Mouse (Mus musculus) heart, postnatal 0 days (tissue): Measurements from ENCODE around the gene Shroom2. TPM values are rescaled to one million over a fixed set of nuclear protein-coding genes. Genes with fewer than 3 reads are reported as not detected.

Source experiments
- ATAC-seq: fragments of 200-750 bp; cut with Nextera tagmentation; 2 replicates; pipeline ENCODE4 v1.8.0; 2017; ENCODE audit warnings: low read depth, moderate number of reproducible peaks, moderate library complexity; ENCODE audit not compliant: insufficient read depth
- DNase-seq: peaks from one replicate; pipeline ENCODE4 v3.0.0-alpha.2; 2016; ENCODE audit warnings: low spot score
- H3K27ac ChIP-seq: fragments of 300-500 bp; sonication (generic); 2 replicates; pipeline ENCODE4 v1.5.1; 2014; ENCODE audit warnings: low read depth, mild to moderate bottlenecking
- H3K27me3 ChIP-seq: fragments of 300-500 bp; sonication (generic); 2 replicates; pipeline ENCODE4 v1.6.1; 2014; ENCODE audit warnings: low read length, mixed read lengths; ENCODE audit not compliant: control insufficient read depth, insufficient read depth
- H3K36me3 ChIP-seq: fragments of 300-500 bp; sonication (generic); replicated peaks from 2 replicates; pipeline ENCODE4 v1.6.1; 2014; ENCODE audit warnings: low read length, mixed read lengths; ENCODE audit not compliant: control insufficient read depth, insufficient read depth
- H3K4me1 ChIP-seq: fragments of 300-500 bp; sonication (generic); 2 replicates; pipeline ENCODE4 v1.6.1; 2014; ENCODE audit warnings: antibody characterized with exemption; ENCODE audit not compliant: control insufficient read depth, insufficient read depth
- H3K4me2 ChIP-seq: fragments of 300-500 bp; sonication (generic); 2 replicates; pipeline ENCODE4 v1.6.1; 2014; ENCODE audit warnings: low read depth, mild to moderate bottlenecking, low read length, moderate library complexity
- H3K4me3 ChIP-seq: fragments of 300-500 bp; sonication (generic); 2 replicates; pipeline ENCODE4 v1.5.1; 2014; ENCODE audit warnings: low read depth, low read length
- H3K9ac ChIP-seq: fragments of 300-500 bp; sonication (generic); replicated peaks from 2 replicates; pipeline ENCODE4 v1.6.1; 2014; ENCODE audit warnings: low read depth, low read length, mixed read lengths
- H3K9me3 ChIP-seq: fragments of 300-500 bp; sonication (generic); replicated peaks from 2 replicates; pipeline ENCODE4 v1.6.1; 2016; ENCODE audit warnings: low read length; ENCODE audit not compliant: control insufficient read depth
- CTCF ChIP-seq: IDR thresholded peaks from 2 replicates; pipeline ENCODE4 v1.5.1; 2016; ENCODE audit warnings: antibody characterized with exemption, control low read depth, low read depth
- EP300 ChIP-seq: IDR thresholded peaks from 2 replicates; pipeline ENCODE4 v1.6.1; 2016; ENCODE audit warnings: antibody characterized with exemption, low read depth
- WGBS: fragments of 180-500 bp; shearing (Covaris S2); extraction: QIAGEN DNeasy Blood & Tissue Kit; methylation state at CpG from one replicate; pipeline ENCODE4 v1.1.7; 2014; 5-methylcytosine and 5-hydroxymethylcytosine counted together
- polyA plus RNA-seq: library from polyadenylated mRNA; unstranded; fragments of >200 nt; fragmentation: Nextera tagmentation; extraction: Ambion mirVana; gene quantifications from 2 replicates; pipeline ENCODE4 v1.2.1, GENCODE M21; 2015
- total RNA-seq: library from RNA; depleted of rRNA; stranded (reverse); fragments of >200 nt; gene quantifications from 2 replicates; pipeline ENCODE4 v1.2.3, GENCODE M21; 2014; ENCODE audit warnings: low replicate concordance

Shroom2 gene
- total and polyA plus RNA-seq, 2 experiments from 2014 or later: 2.0 to 13.5 TPM

DNA sequence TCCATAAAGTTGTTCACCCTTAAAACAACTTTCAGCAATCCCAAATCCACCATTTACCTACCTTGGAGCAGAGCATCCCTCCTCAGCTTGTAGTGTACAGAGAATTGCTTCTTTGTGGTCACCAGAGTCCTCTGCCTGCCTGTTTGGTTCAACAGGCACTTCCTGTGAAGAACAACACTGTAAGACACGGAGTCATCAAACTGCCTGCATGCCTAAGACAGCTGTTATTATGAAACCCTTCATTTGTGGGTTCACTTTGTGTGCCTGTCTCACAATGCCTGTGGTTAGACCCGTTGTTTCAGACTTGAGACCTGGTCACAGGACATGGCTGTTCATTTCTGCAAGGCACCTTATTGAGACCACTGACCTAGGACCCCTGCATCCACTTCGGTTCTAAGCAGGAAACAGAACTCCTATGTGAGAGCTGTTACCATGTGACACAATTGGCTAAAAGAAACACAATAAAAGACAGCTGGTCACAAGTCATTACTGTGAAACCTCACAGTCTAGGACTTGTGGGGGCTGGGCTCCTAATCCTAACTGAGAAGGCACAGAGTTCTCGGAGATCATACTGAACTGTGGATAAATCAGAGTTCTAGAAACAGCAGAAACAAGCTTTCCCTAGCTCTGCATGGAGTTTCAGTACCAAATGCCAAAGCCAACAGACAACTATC lies 111.8 kb downstream of the Shroom2 start:
- Histone ChIP-seq H3K4me2 (no peak overlapping the region), H3K4me3 (no peak overlapping the region), H3K36me3 (no peaks in the 10 kb centered on the region; the same call in 1 of the 2 replicates), H3K4me1 (no peaks in the 10 kb centered on the region), H3K27me3 (0 out of 2 replicates have a peak, but pooled peaks cover 3% of the 10 kb centered on the region), H3K9me3 (no peaks in the 10 kb centered on the region), H3K27ac (no peak overlapping the region), H3K9ac (no peak overlapping the region)
- TF ChIP-seq CTCF (no peak), EP300 (no peak)
- ATAC-seq: no peak
- 58% methylated on average over 4 of the region's 4 CpGs for WGBS
- DNase-seq: no peak

DNA sequence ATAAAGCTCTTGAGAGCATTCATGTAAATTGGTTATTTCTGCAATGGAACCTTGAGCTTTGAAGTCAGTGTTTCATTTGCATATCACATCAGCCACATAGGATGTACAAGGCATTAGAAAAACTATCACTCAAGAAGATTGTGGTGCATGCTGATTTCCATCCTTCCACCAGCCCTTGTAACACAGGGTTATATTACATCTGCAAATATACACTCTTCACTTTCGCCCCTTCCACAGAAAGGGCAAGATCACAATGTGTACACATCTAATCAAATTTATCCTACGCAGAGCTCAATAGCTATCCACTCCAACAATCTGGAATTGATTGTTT lies 112.7 kb downstream of the Shroom2 start:
- Histone ChIP-seq H3K27me3 (0 out of 2 replicates have a peak, but pooled peaks cover 3% of the 10 kb centered on the region), H3K36me3 (no peaks in the 10 kb centered on the region; the same call in 1 of the 2 replicates), H3K4me2 (no peak overlapping the region), H3K4me3 (no peak overlapping the region), H3K27ac (no peak overlapping the region), H3K4me1 (no peaks in the 10 kb centered on the region), H3K9me3 (no peaks in the 10 kb centered on the region), H3K9ac (no peak overlapping the region)
- ATAC-seq (no peak), DNase-seq (no peak)
- TF ChIP-seq CTCF: no peak
- no peak for TF ChIP-seq EP300
- WGBS: 95% methylated on average over 2 of the region's 2 CpGs

- WGBS: 52% methylated on average over 8 of the region's 8 CpGs
- H3K4me3 ChIP-seq: no peak overlapping the region
- no peak for ATAC-seq
These were observed 113.3 kb downstream of the Shroom2 start for GRCm38 (mm10) chrX:152655796-152656608.

GRCm38 (mm10) chrX:152652676-152653075 lies 116.6 kb downstream of the Shroom2 start:
- no peak for ATAC-seq
- H3K4me1 ChIP-seq: no peaks in the 10 kb centered on the region
- 0 out of 2 replicates have a peak, but pooled peaks cover 3% of the 10 kb centered on the region for H3K27me3 ChIP-seq
- H3K4me2 ChIP-seq: no peak overlapping the region
- WGBS: 77% methylated on average over 2 of the region's 2 CpGs
- H3K9me3 ChIP-seq: no peaks in the 10 kb centered on the region
- DNase-seq: no peak
- H3K4me3 ChIP-seq: no peak overlapping the region
- no peaks in the 10 kb centered on the region for H3K36me3 ChIP-seq
- H3K9ac ChIP-seq: no peak overlapping the region
- TF ChIP-seq EP300 (no peak), CTCF (no peak)
- H3K27ac ChIP-seq: no peak overlapping the region

More at GRCm38 (mm10) chrX:152655796-152656608, 113.3 kb downstream of the Shroom2 start:
- Histone ChIP-seq H3K9me3 (no peaks in the 10 kb centered on the region), H3K4me1 (no peaks in the 10 kb centered on the region), H3K27ac (no peak overlapping the region), H3K9ac (no peak overlapping the region), H3K4me2 (no peak overlapping the region), H3K36me3 (no peaks in the 10 kb centered on the region; the same call in 1 of the 2 replicates), H3K27me3 (0 out of 2 replicates have a peak, but pooled peaks cover 3% of the 10 kb centered on the region)
- no peak for DNase-seq
- no peak for TF ChIP-seq CTCF
- no peak for TF ChIP-seq EP300

DNA sequence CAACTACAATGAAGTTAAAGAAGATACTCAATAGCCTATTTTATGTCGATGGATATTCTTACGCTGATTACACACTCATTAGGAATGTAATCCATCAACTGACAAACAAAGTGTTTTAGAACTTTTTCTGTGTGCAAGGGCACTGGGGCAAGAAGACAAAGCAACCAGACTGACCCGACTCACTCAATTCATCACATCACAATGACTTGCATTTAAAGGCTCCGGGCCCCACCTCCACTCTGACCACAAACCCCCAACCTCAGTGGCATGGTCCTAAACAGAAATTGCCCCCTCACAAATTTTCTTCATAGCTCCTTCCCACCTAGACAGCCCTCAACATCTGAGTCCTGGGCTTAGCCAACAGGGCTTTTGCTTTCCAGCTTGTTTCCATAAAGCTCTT lies 124.4 kb downstream of the Shroom2 start:
- Histone ChIP-seq H3K4me3 (no peak overlapping the region), H3K9me3 (no peaks in the 10 kb centered on the region), H3K27ac (no peak overlapping the region), H3K9ac (no peak overlapping the region), H3K4me2 (no peak overlapping the region), H3K36me3 (no peaks in the 10 kb centered on the region), H3K27me3 (no peaks in the 10 kb centered on the region), H3K4me1 (no peaks in the 10 kb centered on the region)
- no peak for DNase-seq
- WGBS: 66% methylated on average over 4 of the region's 4 CpGs
- ATAC-seq: no peak
- TF ChIP-seq EP300 (no peak), CTCF (no peak)
